Comparison of ENCODE assay signal across 8 mouse cellular contexts in the genomic region with DNA sequence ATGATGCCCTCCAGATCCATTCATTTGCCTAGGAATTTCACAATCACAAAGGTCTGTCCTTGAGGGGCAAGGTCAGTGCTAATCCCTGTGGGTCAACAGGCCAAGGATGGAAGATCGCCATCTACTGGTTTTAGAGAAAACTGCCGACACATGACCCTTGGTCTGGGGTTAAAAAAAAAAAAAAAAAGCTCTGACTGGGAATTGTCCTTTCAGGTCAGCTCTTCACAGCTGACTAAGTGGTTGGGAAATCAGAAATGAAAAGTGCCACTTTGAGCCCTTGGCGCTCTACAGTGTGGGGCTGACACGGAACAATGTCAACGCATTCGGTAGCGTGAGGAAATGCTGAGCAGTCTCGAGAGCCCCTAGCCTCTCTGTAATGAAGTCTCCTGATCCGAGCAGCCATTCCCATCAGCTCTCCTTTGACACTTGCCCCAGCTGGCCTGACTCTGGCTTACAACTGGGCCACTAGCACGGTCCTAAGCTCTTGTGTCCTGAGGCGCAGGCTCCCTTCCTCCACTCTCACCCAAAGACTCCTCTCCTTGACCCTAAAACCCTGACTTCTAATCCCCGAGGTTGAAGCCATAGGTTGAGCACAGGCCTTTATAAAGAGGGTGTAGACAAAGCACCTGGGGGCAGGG.
DNase-seq lines count a peak whose midpoint lies in the region; ATAC-seq lines count a peak whose summit lies in the region.

No protein-coding gene starts in this region.

- no peak overlapping the region for H3K4me2 ChIP-seq in midbrain, embryonic 11.5 days
- H3K4me2 ChIP-seq in midbrain, embryonic 14.5 days (ENCODE audit: low read length) = no peak overlapping the region

- no peak overlapping the region for H3K4me3 ChIP-seq in midbrain, embryonic 11.5 days (ENCODE audit: low read depth, low read length)
- H3K4me3 ChIP-seq in midbrain, embryonic 14.5 days (replicated peaks; ENCODE audit: low read depth, low read length) = no peak overlapping the region

- no peaks in the 10 kb centered on the region for H3K36me3 ChIP-seq in midbrain, embryonic 11.5 days (ENCODE audit: control insufficient read depth, insufficient read depth, low read length)
- H3K36me3 ChIP-seq in midbrain, embryonic 14.5 days (ENCODE audit: control insufficient read depth, insufficient read depth, low read length) = no peaks in the 10 kb centered on the region

- DNase-seq in midbrain, embryonic 11.5 days (ENCODE audit: low spot score, missing footprints) = peak; percentile 91
- no peak for DNase-seq in midbrain, embryonic 14.5 days
- peak; percentile 39 for DNase-seq in kidney, postnatal 14 days
- DNase-seq in retina, postnatal 1 day = peak; percentile 71
- DNase-seq in left cerebral cortex, postnatal 4 days = no peak
- no peak for DNase-seq in thymus, postnatal 10 days (ENCODE audit: low spot score in 2 of 2)
- no peak for DNase-seq in neural tube, embryonic 10.5 days (ENCODE audit: extremely low spot score, low spot score)

- no peak overlapping the region for H3K9ac ChIP-seq in midbrain, embryonic 11.5 days (ENCODE audit: low read length)
- H3K9ac ChIP-seq in midbrain, embryonic 14.5 days (replicated peaks; ENCODE audit: low read length) = no peak overlapping the region

- H3K27ac ChIP-seq in midbrain, embryonic 11.5 days (ENCODE audit: low read depth, low read length) = no peak overlapping the region
- H3K27ac ChIP-seq in midbrain, embryonic 14.5 days (replicated peaks; ENCODE audit: low read depth, low read length) = no peak overlapping the region

- H3K4me1 ChIP-seq in midbrain, embryonic 11.5 days (ENCODE audit: control insufficient read depth, insufficient read depth, low read length) = peaks cover 9% of the 10 kb centered on the region
- H3K4me1 ChIP-seq in midbrain, embryonic 14.5 days (ENCODE audit: control insufficient read depth, insufficient read depth, low read length) = peaks cover 17% of the 10 kb centered on the region; the same call in 1 of the 2 replicates

- WGBS in midbrain, embryonic 11.5 days = 27% methylated on average over 12 of the region's 12 CpGs
- 35% methylated on average over 12 of the region's 12 CpGs for whole genome bisulfite sequencing in midbrain, embryonic 14.5 days

- no peaks in the 10 kb centered on the region for H3K9me3 ChIP-seq in midbrain, embryonic 11.5 days (ENCODE audit: control insufficient read depth, low read length)
- H3K9me3 ChIP-seq in midbrain, embryonic 14.5 days (ENCODE audit: control insufficient read depth, low read length) = no peaks in the 10 kb centered on the region

- intact Hi-C loops in left cerebral cortex, postnatal 4 days (cut with DNase I) = no loop called here

- ATAC-seq in midbrain, embryonic 11.5 days (ENCODE audit: low FRiP score) = no peak
- no peak for ATAC-seq in midbrain, embryonic 14.5 days (ENCODE audit: low FRiP score, low TSS enrichment)
- ATAC-seq in common myeloid progenitor, adult 5-6 weeks (replicated peaks; ENCODE audit: low read depth, poor library complexity, severe bottlenecking) = peak; percentile 71

- H3K27me3 ChIP-seq in midbrain, embryonic 11.5 days (ENCODE audit: control insufficient read depth, insufficient read depth, low read length) = no peaks in the 10 kb centered on the region
- H3K27me3 ChIP-seq in midbrain, embryonic 14.5 days (ENCODE audit: control insufficient read depth, insufficient read depth, low read length) = no peaks in the 10 kb centered on the region

Comparison
In these comparisons a context has a peak if more than half of its experiments do, and no peak if none do; other contexts are left out.
1. DNase-seq: peak in midbrain, embryonic 11.5 days (single experiment), kidney, postnatal 14 days (single experiment) and retina, postnatal 1 day (single experiment); none in midbrain, embryonic 14.5 days (single experiment), left cerebral cortex, postnatal 4 days (single experiment), thymus, postnatal 10 days (0 of 2) and neural tube, embryonic 10.5 days (single experiment).